Mouse (Mus musculus) heart, embryonic 14.5 days (tissue): Measurements from ENCODE around the gene Baiap2. TPM values are rescaled to one million over a fixed set of nuclear protein-coding genes. Genes with fewer than 3 reads are reported as not detected.

ENCODE experiments used
- ATAC-seq: fragments of 200-750 bp; cut with Nextera tagmentation; 2 replicates; pipeline ENCODE4 v1.8.0; 2017; ENCODE audit warnings: low read depth, moderate TSS enrichment; ENCODE audit not compliant: insufficient number of reproducible peaks, insufficient read depth, low FRiP score
- H3K27ac ChIP-seq, 2 experiments: fragments of 200-500 bp in 1 of 2; fragments of 300-500 bp in 1 of 2; sonication (generic) in 1 of 2; replicated peaks in 1 of 2; 2 replicates each; pipeline ENCODE4 v1.5.1; 2012 to 2014; ENCODE audit warnings: low read depth in 2 of 2, low read length in 2 of 2, control low read depth in 1 of 2, mild to moderate bottlenecking in 1 of 2, mixed read lengths in 1 of 2; ENCODE audit not compliant: control insufficient read depth in 1 of 2, insufficient read depth in 1 of 2
- H3K27me3 ChIP-seq: fragments of 300-500 bp; sonication (generic); 2 replicates; pipeline ENCODE4 v1.6.1; 2014; ENCODE audit warnings: mild to moderate bottlenecking, low read length, control low read depth; ENCODE audit not compliant: control insufficient read depth, insufficient read depth
- H3K36me3 ChIP-seq: fragments of 300-500 bp; sonication (generic); 2 replicates; pipeline ENCODE4 v1.6.1; 2014; ENCODE audit warnings: mild to moderate bottlenecking, control low read depth, low read length, mixed read lengths; ENCODE audit not compliant: control insufficient read depth, insufficient read depth
- H3K4me1 ChIP-seq, 2 experiments: fragments of 200-500 bp in 1 of 2; fragments of 300-500 bp in 1 of 2; sonication (generic) in 1 of 2; 2 replicates each; pipeline ENCODE4 v1.6.1; 2012 to 2014; ENCODE audit warnings: low read length in 2 of 2, control low read depth in 1 of 2, mixed read lengths in 1 of 2; ENCODE audit not compliant: control insufficient read depth in 2 of 2, insufficient read depth in 2 of 2
- H3K4me2 ChIP-seq: fragments of 300-500 bp; sonication (generic); 2 replicates; pipeline ENCODE4 v1.6.1; 2014; ENCODE audit warnings: mild to moderate bottlenecking, low read length
- H3K4me3 ChIP-seq, 2 experiments: fragments of 200-500 bp in 1 of 2; fragments of 300-500 bp in 1 of 2; sonication (generic) in 1 of 2; 2 replicates each; pipeline ENCODE4 v1.5.1; 2012 to 2014; ENCODE audit warnings: low read length in 2 of 2, mild to moderate bottlenecking in 2 of 2, control low read depth in 1 of 2, low read depth in 1 of 2, moderate library complexity in 1 of 2; ENCODE audit not compliant: control insufficient read depth in 1 of 2, insufficient read depth in 1 of 2
- H3K9ac ChIP-seq: fragments of 300-500 bp; sonication (generic); 2 replicates; pipeline ENCODE4 v1.6.1; 2014; ENCODE audit warnings: mild to moderate bottlenecking, low read length
- H3K9me3 ChIP-seq: fragments of 300-500 bp; sonication (generic); 2 replicates; pipeline ENCODE4 v1.6.1; 2016; ENCODE audit warnings: low read length, control low read depth; ENCODE audit not compliant: control insufficient read depth
- WGBS: fragments of 180-500 bp; shearing (Covaris S2); extraction: QIAGEN DNeasy Blood & Tissue Kit; methylation state at CpG from one replicate; pipeline ENCODE4 v1.1.7; 2014; 5-methylcytosine and 5-hydroxymethylcytosine counted together
- polyA plus RNA-seq: library from polyadenylated mRNA; unstranded; fragments of >200 nt; fragmentation: Nextera tagmentation; extraction: Ambion mirVana; gene quantifications from 2 replicates; pipeline ENCODE4 v1.2.1, GENCODE M21; 2014

Gene Baiap2
- polyA plus RNA-seq, 1 experiment from 2014 or later = 13.2 TPM

DNA sequence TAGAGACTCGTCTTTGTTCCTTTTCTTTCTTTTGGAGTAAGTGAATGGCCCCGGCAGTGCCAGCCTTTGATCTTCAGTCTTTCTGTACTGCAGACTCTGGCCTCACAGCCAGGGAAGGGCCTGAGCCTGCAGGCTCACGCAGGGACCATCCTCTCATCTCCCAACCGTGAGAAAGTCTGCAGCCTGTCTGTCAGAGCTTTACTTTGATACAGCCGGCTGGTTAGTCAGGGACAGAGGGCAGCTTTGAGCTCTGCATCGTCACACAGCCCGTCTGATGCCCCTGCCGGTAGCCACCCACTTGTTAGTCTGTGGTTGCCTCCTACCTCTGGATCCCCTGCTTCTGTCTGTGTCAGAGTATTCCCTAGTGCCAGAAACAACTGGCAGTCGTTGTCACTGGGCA is 22.5 kb downstream of the Baiap2 start:
- H3K9me3 ChIP-seq = no peaks in the 10 kb centered on the region
- peaks cover 21% of the 10 kb centered on the region for H3K36me3 ChIP-seq
- no peak overlapping the region for H3K4me2 ChIP-seq
- no peaks in the 10 kb centered on the region for H3K4me1 ChIP-seq
- H3K27me3 ChIP-seq = no peaks in the 10 kb centered on the region
- no peak overlapping the region for H3K4me3 ChIP-seq
- ATAC-seq = no peak
- H3K27ac ChIP-seq = no peak overlapping the region
- H3K9ac ChIP-seq = no peak overlapping the region
- 30% methylated on average over 9 of the region's 9 CpGs for WGBS

DNA sequence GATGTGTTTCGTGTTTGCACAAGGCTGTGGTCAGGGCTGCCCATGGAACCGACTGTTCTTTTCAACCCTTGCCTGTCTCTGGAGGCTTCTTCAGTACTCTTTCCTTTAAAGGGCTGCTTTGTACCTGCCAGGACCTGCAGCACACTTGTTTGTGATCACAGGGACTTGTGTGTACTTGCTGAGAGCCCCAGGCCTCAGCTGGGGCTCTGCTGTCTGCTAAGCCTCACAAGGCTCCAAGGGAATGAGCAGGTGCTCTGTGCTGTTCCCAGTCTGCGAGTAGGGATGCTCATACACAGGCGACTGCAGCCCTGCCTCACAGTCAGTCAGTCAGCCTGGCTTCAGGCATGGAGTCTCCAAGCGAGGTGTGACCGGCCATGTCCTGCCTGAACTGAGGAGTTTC is 23.7 kb downstream of the Baiap2 start:
- Histone ChIP-seq H3K4me1 (no peaks in the 10 kb centered on the region), H3K27ac (no peak overlapping the region), H3K4me3 (no peak overlapping the region), H3K9ac (no peak overlapping the region), H3K4me2 (no peak overlapping the region), H3K9me3 (no peaks in the 10 kb centered on the region), H3K36me3 (peaks cover 21% of the 10 kb centered on the region; the same call in 1 of the 2 replicates), H3K27me3 (no peaks in the 10 kb centered on the region)
- WGBS = 86% methylated on average over 6 of the region's 6 CpGs
- ATAC-seq = no peak

DNA sequence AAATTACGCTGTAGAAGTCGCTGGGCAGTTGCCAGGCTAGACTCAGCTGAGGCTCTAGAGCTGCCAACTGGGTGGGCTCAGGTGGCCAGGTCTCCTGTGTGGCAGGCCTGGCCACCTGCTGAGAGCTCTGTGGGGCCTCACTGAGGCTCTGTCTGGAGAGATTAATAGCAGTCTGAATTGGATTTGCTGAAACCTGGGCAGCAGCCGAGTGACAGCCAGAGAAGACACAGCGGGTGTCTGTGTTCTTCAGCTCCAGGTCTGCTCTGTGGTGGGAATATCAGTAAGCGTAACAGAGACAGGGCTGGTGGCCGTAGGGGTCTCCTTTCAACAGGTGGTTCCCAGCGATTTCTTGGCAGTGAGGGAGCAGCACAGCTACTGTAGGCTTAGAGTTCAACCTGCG is 24.8 kb downstream of the Baiap2 start:
- Histone ChIP-seq H3K9me3 (no peaks in the 10 kb centered on the region), H3K27ac (no peak overlapping the region), H3K4me3 (no peak overlapping the region), H3K27me3 (no peaks in the 10 kb centered on the region), H3K9ac (no peak overlapping the region), H3K4me1 (no peaks in the 10 kb centered on the region), H3K36me3 (peaks cover 17% of the 10 kb centered on the region; the same call in 1 of the 2 replicates), H3K4me2 (no peak overlapping the region)
- WGBS = 82% methylated on average over 8 of the region's 8 CpGs
- no peak for ATAC-seq

DNA sequence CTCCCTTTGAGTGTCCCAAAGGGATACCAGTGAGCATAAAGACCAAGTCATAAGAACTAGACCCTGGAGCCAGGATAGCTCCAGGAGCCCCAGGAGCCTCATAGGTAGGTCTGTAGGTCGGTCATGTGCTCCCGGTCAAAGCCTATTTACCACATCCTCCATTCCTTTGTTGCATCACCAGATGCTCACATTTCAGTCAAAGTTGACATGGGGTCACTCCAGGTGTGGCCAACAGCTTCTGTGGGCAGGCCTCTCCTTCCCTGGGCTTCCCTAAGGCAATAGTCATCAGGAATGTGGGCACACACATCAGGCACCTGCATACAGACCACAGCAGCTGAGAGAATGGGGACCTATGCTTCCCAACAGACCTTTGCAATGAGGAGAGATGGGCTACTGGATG is 25.3 kb downstream of the Baiap2 start:
- no peak overlapping the region for H3K4me3 ChIP-seq
- no peak overlapping the region for H3K4me2 ChIP-seq
- no peaks in the 10 kb centered on the region for H3K4me1 ChIP-seq
- WGBS = 94% methylated on average over 2 of the region's 2 CpGs
- no peaks in the 10 kb centered on the region for H3K27me3 ChIP-seq
- no peak overlapping the region for H3K9ac ChIP-seq
- no peak overlapping the region for H3K27ac ChIP-seq
- H3K9me3 ChIP-seq = no peaks in the 10 kb centered on the region
- peaks cover 17% of the 10 kb centered on the region; the same call in 1 of the 2 replicates for H3K36me3 ChIP-seq
- no peak for ATAC-seq

DNA sequence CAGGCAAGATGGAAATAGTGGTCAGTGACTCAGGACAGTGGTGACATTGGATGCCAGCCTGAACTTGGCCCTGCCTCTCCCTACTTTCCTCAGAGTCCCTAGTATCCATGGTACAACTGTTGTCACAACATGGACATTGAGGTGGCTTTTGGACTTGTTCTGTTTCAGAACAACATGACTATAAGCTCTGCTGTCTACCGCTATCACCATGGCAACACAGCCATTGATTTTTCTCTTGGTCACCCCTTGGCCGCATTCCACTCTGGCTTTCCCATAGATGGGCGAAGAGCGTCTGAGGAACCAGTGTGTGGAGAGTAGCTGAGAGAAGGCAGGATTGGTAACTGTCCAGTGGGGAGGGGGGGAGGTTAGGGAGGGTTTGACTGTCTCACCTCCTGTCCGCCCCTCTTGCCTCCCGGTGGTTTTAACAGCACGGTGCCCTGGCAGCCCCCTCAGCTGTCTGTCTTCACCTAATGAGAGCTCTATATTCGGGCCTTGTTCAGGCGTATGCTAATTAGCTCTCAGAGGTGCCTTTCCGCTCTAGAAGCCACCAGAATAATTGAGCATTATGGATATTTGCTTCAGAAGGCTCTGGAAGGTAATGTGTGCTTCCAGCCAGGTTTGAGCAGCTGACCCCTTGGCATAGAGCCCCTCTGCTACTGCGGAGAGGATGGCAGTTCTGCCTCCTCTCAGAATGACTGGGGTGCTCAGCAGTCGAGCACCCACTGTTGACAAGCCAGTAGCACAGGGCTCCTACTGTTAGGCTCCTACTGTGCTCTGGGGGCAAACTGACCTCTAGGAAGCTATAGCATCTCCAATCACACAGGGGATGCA is 27.7 kb downstream of the Baiap2 start:
- Histone ChIP-seq H3K4me2 (no peak overlapping the region), H3K27me3 (no peaks in the 10 kb centered on the region), H3K4me1 (no peaks in the 10 kb centered on the region), H3K4me3 (no peak overlapping the region), H3K9me3 (no peaks in the 10 kb centered on the region), H3K9ac (no peak overlapping the region), H3K27ac (no peak overlapping the region), H3K36me3 (peaks cover 12% of the 10 kb centered on the region; the same call in 1 of the 2 replicates)
- 55% methylated on average over 12 of the region's 12 CpGs for WGBS
- ATAC-seq = no peak

DNA sequence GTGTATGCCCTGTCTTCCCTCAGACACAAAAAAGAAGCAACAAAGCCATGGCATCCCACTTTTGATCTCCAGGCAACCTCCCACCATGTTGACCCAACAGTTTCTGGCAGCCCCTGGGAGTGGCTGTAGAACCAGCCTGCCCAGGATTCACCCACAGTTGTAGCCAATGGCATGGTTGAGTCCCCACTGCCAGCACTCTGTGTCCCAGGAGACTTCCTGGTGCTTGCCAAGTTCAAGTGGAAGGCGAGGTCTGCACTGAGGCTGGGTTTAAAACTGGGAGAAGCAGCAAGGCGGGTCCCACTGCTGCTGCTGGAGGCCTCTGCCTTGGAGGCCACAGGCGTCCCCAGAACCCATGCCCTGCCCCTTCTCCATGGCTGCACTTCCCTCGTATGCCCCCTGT is 31.2 kb downstream of the Baiap2 start:
- no peak overlapping the region for H3K9ac ChIP-seq
- no peak overlapping the region for H3K4me3 ChIP-seq
- no peaks in the 10 kb centered on the region for H3K4me1 ChIP-seq
- 75% methylated on average over 4 of the region's 4 CpGs for WGBS
- no peak overlapping the region for H3K4me2 ChIP-seq
- no peaks in the 10 kb centered on the region for H3K27me3 ChIP-seq
- H3K9me3 ChIP-seq = no peaks in the 10 kb centered on the region
- no peak for ATAC-seq
- 0 out of 2 replicates have a peak, but pooled peaks cover 11% of the 10 kb centered on the region for H3K36me3 ChIP-seq
- H3K27ac ChIP-seq = no peak overlapping the region

DNA sequence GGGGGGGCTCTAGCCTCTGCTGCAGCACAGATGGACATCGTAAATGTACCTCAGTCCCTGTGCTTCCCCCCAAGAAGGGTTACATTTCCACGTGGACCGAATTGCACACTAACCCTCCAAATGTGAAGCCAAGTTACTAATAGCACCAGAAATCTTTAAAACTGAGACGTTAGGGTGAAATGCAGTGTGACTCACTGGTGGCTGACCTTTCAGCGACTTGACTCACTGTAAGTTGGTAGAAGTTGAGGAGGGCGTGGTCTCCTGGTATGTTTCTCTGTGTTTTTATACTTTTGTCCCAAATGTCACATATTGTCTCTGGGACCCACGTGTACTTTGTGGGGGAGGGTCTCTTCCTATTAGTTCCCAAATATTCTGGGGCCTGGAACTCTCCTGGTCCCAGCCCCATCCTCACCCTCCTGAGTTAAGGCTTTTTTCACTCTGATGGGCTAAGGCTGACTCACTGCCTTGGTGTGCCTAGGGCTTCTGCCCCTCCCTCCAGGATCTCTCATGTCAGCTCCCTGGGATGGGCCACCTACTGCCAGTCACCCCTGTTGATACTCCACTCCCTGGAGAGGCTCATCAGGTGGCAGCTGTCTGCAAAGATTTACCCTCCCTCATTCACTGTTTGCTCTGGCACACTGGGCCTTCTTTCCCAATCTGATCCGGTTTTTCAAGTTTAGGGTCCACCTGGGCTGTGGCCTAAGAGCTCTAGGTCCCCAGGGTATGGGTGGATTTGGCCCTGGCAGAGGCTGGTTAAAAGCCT is 33.4 kb downstream of the Baiap2 start:
- H3K9ac ChIP-seq = no peak overlapping the region
- no peak for ATAC-seq
- 0 out of 2 replicates have a peak, but pooled peaks cover 6% of the 10 kb centered on the region for H3K36me3 ChIP-seq
- H3K4me1 ChIP-seq = no peaks in the 10 kb centered on the region
- 74% methylated on average over 8 of the region's 8 CpGs for WGBS
- no peak overlapping the region for H3K4me3 ChIP-seq
- H3K27me3 ChIP-seq = no peaks in the 10 kb centered on the region
- no peak overlapping the region for H3K27ac ChIP-seq
- H3K9me3 ChIP-seq = no peaks in the 10 kb centered on the region
- H3K4me2 ChIP-seq = no peak overlapping the region
